Mouse (Mus musculus) WW6 (cell line): ENCODE results near the gene Ube2i.

Experiments used
- DNase-seq: peaks from one replicate; pipeline ENCODE4 v3.0.0-alpha.2; 2013; ENCODE audit warnings: low read depth, low spot score

Gene Ube2i

GRCm38 (mm10) chr17:25274571-25275346 lies at the start of gene Ube2i:
Gene Ube2i (minus strand): TSS chr17:25274622.
- no peak for DNase-seq

DNA sequence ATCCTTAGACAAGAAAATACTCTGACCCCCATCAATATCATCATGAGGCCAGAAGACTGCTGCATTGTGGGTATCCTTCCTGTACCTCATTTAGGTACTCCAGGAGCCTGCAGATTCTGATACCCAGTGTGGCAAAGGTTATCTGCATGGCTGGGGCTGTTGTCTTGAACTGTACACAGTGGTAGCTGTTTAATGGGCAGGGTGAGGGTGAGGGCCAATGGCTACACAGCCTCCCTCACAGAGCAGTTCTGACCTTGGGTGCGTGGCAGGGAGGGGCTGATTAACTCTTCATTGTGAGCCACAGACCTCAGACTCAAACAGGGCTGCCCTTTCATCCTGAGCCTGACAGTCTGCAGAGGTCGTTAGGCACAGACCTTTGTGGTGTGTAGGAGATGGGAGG lies 48.5 kb upstream of the Ube2i start:
- DNase-seq: no peak

DNA sequence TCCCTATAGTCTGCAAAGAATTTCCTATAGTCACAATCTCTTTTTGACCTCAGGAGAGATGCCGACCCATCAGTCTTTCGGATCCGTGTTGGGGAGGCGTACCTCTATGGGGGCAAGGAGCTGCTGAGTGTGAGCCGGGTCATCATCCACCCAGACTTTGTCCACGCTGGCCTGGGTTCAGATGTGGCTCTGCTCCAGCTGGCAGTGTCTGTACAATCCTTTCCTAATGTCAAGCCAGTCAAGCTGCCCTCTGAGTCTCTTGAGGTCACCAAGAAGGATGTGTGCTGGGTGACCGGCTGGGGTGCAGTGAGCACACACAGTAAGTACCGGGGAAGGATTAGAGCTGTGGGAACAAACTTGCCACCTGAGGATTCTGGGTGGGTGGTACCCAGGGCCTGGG lies 46.4 kb upstream of the Ube2i start:
- DNase-seq: no peak

GRCm38 (mm10) chr17:25318354-25318753 lies 43.9 kb upstream of the Ube2i start, which contains the start of gene Prss29:
Gene Prss29 (plus strand): TSS chr17:25318654.
- DNase-seq: no peak

GRCm38 (mm10) chr17:25308346-25308745 lies 33.9 kb upstream of the Ube2i start, which contains the start of gene Prss28:
Gene Prss28 (plus strand): TSS chr17:25308646.
- DNase-seq: no peak

- DNase-seq: no peak
Measured at GRCm38 (mm10) chr17:25298094-25298493, 23.7 kb upstream of the Ube2i start, which contains the start of gene Prss34. Gene Prss34 (plus strand): TSS chr17:25298394.

GRCm38 (mm10) chr17:25294111-25294510 lies 19.7 kb upstream of the Ube2i start:
- no peak for DNase-seq

DNA sequence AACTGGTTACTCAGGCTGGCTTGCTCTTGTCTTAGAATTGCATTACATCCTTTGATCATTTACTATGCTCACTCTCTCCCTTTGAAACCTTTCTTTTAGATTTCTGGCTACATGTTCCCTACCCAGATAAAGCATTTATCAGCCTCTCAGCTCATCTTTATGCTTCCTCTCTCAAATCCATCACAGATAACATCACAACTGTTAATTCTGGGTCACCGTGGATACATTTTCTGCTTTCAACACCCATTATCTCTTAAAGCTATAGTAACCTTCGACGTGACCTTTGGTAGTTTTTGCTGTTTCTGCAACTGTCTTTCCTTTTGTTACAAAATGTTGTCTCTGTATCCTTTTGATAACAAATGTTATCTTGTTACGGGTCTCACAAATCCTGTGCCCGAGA lies 19.1 kb upstream of the Ube2i start:
- no peak for DNase-seq

GRCm38 (mm10) chr17:25290411-25290810 lies 16.0 kb upstream of the Ube2i start:
- no peak for DNase-seq

- no peak for DNase-seq
Measured at GRCm38 (mm10) chr17:25288842-25289241, 14.4 kb upstream of the Ube2i start.

DNA sequence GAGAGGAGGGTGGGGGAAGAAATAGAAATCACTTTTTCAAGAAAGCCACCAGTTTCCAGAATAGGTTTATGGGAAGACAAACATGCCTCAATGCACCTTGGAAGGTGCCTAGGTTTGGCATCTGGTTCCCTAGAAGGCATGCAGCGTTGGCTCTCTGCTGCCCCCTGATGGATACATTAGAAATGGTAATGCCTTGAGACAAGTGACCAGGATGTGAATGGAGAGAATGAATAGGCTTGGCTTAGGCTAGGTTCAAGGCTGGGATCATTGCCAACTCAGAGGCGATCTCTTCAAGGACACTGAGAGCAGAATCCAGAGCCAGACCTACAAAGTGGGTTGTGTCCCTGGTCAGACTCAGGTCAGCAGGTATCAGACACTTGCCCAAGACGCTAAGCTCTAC lies 10.6 kb upstream of the Ube2i start:
- DNase-seq: peak; percentile 59

DNA sequence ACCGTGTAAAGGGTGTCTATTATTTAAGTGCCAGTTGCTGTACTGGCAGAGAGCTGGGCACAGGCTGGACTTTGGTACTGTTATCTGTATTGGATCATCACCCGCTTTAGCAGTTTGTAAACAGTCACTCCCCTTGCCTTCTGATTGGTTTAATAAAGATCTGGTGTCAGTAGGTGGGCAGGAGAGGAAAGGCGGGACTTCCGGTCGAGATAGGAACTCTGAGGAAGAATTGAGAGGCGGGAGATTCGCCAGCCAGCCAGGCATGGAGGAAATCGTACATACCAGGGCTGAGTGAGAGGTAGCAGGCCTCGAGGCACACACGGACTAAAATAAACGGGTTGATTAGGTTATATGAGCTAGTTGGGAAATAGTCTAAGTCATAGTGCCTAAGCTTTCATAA lies 7.7 kb upstream of the Ube2i start:
- peak; percentile 65 for DNase-seq

DNA sequence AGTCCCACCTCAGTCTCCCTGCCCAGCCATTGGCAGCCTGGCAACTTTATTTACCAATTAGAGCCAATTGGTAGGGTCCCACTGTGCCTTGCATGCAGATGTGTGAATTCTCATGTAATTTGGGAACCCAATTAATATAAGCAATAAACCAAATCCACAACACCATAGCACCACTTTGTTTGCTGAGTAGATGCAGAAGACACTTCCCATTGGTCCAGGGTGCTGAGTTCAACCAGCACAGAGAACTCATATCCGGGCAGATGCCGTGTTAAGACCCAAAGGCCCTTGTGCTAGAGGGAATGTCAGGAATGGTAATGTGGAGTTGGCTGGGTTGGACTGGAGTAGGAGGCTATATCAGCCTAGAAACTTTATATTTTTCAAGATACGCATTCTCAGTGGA lies 1.4 kb upstream of the Ube2i start:
- no peak for DNase-seq

GRCm38 (mm10) chr17:25273706-25274501 lies 518 bp downstream of the Ube2i start:
- DNase-seq: peak; percentile 94

DNA sequence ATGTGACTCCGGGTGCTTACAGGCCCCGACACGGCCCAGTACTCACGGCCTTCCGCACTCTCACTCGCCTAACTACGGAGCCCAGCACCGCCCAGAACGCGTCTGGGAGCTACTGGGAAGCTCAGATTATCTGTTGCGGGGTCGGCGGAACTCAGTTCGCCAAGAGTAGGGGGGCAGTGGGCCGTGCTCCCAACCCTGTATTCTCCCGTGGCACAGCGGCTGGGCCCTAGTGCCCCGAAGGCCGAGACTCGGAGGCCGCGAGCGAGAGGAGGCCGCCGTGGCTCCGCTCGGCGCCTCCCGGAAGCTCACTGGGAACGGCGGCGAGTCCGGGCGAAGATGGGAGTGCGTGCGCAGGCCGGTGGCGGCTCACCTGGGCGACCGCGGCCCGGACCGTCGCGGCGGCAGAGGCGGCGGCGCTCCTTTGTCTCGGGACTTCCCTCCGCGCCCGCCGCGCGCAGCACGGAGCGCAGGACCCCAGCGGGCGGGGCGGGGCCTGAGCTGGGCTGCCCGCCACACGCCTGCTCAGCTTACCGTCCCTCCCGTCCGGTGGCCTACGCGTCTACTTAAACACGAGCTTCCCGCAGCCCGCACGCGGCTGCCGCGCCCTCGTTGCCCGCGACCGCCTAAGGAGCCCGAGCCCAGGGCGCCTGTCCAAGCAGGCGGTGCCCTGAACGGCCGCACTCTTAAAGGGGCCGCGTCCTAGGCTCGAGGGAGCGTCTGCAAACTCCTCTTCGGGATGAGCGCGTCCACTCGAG lies 1.3 kb downstream of the Ube2i start:
- no peak for DNase-seq

DNA sequence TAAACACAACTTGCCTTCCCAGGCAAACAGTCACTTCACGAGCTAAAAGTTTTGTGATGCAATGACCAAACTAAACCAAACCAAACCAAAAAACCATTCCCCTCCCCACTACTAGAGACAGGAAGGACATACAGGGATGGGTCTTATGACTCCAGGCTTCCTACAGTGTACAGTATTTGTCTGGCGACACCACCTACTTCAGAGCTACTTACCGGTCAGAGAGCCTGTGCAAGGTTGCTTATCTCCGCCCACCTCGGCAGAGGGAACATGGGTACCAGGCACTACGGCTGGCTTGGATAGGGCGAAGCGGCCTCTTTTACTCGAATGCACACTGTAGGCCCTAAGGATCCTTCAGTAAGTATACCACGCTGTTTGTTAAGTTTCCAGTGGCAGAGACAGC lies 2.1 kb downstream of the Ube2i start:
- no peak for DNase-seq

- no peak for DNase-seq
Measured at GRCm38 (mm10) chr17:25270795-25271335, 3.6 kb downstream of the Ube2i start.

GRCm38 (mm10) chr17:25264453-25264852 lies 10.0 kb downstream of the Ube2i start:
- DNase-seq: no peak

- DNase-seq: no peak
Measured at GRCm38 (mm10) chr17:25257804-25258261, 16.6 kb downstream of the Ube2i start.

DNA sequence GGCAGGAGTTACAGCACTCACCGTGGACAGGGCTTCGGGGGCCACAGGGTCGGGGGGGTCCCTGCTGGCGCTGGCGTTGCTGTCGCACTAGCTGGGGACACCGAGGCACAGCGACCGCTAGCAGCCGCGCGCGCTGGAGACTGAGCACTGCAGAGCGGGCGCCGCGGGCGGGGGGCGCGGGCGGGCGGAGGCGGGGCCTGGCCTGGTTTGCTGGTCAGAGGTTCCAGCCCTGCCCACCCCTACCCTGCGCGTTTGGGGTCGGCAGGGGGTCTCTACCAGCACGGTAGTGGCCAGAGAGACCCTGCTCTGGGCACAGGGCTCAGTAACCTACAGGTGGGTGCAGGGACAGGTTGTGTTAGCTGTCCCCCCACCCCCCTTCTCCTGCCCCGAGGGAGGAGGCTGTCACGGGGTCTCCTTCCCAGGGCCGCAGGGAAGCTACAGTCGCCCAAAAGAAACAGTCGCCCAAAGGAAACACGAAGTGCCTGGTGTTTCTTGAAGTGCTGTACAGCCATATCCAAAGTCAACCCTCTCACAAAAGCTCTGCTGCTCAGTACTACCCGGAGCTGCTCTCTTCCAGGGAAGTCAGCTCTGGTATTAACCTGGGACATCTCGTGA lies 18.2 kb downstream of the Ube2i start, which contains the start of gene Baiap3:
Baiap3 (minus strand) TSS at position 225 of the 615 bp plus-strand sequence.
- DNase-seq: no peak

DNA sequence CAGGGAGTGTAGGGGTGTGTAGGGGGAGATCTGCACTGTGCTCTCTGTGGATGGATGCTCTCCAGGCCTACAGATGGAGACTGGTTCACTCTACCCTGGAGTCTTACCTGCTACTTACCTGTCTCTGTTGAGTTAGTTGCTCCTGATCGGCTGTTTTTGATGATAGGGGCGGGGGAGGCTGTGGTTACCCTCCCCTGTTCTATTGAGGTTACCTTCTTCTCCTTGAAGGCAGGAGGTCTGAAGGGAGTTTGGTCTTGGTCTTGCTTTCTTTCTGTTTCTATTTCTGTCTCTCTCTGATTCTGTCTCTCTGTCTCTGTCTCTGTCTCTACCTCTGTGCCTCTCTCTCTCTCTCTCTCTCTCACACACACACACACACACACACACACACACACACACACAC lies 19.3 kb downstream of the Ube2i start:
- no peak for DNase-seq
